Mouse (Mus musculus) neural tube, embryonic 14.5 days (tissue): ENCODE measurements around the gene Tcf7. TPM values are rescaled to one million over a fixed set of nuclear protein-coding genes. Genes with fewer than 3 reads are reported as not detected.
A peak's percentile ranks its signal among the peaks of the same experiment; 100 is the strongest.

ENCODE experiments used
- ATAC-seq: fragments of 200-750 bp; cut with Nextera tagmentation; 2 replicates; pipeline ENCODE4 v1.8.0; 2017; ENCODE audit warnings: low read depth, mild to moderate bottlenecking, moderate TSS enrichment, moderate library complexity
- H3K27ac ChIP-seq: fragments of 300-500 bp; sonication (generic); 2 replicates; pipeline ENCODE4 v1.5.1; 2014; ENCODE audit warnings: low read depth, mild to moderate bottlenecking, control low read depth, low read length, moderate library complexity, mixed read lengths
- H3K27me3 ChIP-seq: fragments of 300-500 bp; sonication (generic); 2 replicates; pipeline ENCODE4 v1.6.1; 2014; ENCODE audit warnings: low read length; ENCODE audit not compliant: control insufficient read depth, insufficient read depth
- H3K36me3 ChIP-seq: fragments of 300-500 bp; sonication (generic); 2 replicates; pipeline ENCODE4 v1.6.1; 2014; ENCODE audit warnings: low read length, mixed read lengths; ENCODE audit not compliant: control insufficient read depth, insufficient read depth
- H3K4me1 ChIP-seq: fragments of 300-500 bp; sonication (generic); 2 replicates; pipeline ENCODE4 v1.6.1; 2014; ENCODE audit warnings: low read length; ENCODE audit not compliant: control insufficient read depth, insufficient read depth
- H3K4me2 ChIP-seq: fragments of 300-500 bp; sonication (generic); 2 replicates; pipeline ENCODE4 v1.6.1; 2014; ENCODE audit warnings: mild to moderate bottlenecking, low read depth, low read length, control low read depth
- H3K4me3 ChIP-seq: fragments of 300-500 bp; sonication (generic); 2 replicates; pipeline ENCODE4 v1.5.1; 2014; ENCODE audit warnings: low read depth, low read length, control low read depth, mixed read lengths
- H3K9ac ChIP-seq: fragments of 300-500 bp; sonication (generic); replicated peaks from 2 replicates; pipeline ENCODE4 v1.6.1; 2014; ENCODE audit warnings: low read depth, mild to moderate bottlenecking, control low read depth, low read length, mixed read lengths
- H3K9me3 ChIP-seq: fragments of 300-500 bp; sonication (generic); 2 replicates; pipeline ENCODE4 v1.6.1; 2016; ENCODE audit warnings: low read length; ENCODE audit not compliant: control insufficient read depth
- WGBS: fragments of 180-500 bp; shearing (Covaris S2); extraction: QIAGEN DNeasy Blood & Tissue Kit; methylation state at CpG from one replicate; pipeline ENCODE4 v1.1.7; 2014; 5-methylcytosine and 5-hydroxymethylcytosine counted together
- polyA plus RNA-seq: library from polyadenylated mRNA; unstranded; fragments of >200 nt; fragmentation: Nextera tagmentation; extraction: Ambion mirVana; gene quantifications from 2 replicates; pipeline ENCODE4 v1.2.1, GENCODE M21; 2014

Tcf7 gene
- polyA plus RNA-seq, result 3.5 and 7.0 TPM in 2 replicates

GRCm38 (mm10) chr11:52282774-52283595 is at the start of gene Tcf7:
Gene Tcf7, minus strand, starts transcription at chr11:52283014.
- Histone ChIP-seq H3K9ac (peak within 1 kb of the TSS; percentile 44), H3K4me1 (peaks cover 11% of the 10 kb centered on the region; the same call in 1 of the 2 replicates), H3K27me3 (peaks cover 19% of the 10 kb centered on the region), H3K27ac (no peak within 1 kb of the TSS), H3K36me3 (no peaks in the 10 kb centered on the region), H3K4me2 (peak within 1 kb of the TSS; percentile 93), H3K9me3 (no peaks in the 10 kb centered on the region), H3K4me3 (peak within 1 kb of the TSS; percentile 59)
- WGBS, result under 1% methylated on average over 83 of the region's 97 CpGs
- ATAC-seq, result peak; percentile 62

DNA sequence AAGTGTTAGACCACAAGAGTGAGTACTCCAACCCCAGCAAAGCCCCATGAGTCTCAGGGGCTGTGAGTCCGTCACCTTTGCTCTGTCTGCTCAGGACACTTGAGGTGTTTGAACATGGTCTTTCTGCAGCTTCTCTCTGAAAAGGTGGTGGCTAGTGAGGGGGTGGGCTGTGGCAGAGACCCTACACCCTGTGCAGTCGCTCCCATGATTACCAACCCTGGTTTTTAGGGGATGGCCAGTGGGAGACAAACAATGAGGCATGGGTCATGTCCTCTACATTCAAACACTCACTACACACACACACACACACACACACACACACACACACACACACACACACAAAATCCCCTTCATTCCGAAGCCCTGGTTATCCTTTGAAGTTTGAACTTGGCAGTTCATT is 44.5 kb upstream of the Tcf7 start:
- WGBS, result 64% methylated on average over 3 of the region's 3 CpGs
- Histone ChIP-seq H3K36me3 (no peaks in the 10 kb centered on the region), H3K4me2 (no peak overlapping the region), H3K4me3 (no peak overlapping the region), H3K9ac (no peak overlapping the region), H3K4me1 (no peaks in the 10 kb centered on the region), H3K27ac (no peak overlapping the region), H3K27me3 (no peaks in the 10 kb centered on the region), H3K9me3 (no peaks in the 10 kb centered on the region)
- no peak for ATAC-seq

GRCm38 (mm10) chr11:52324442-52325367 is 41.9 kb upstream of the Tcf7 start:
- Histone ChIP-seq H3K4me1 (no peaks in the 10 kb centered on the region), H3K4me3 (no peak overlapping the region), H3K9me3 (no peaks in the 10 kb centered on the region), H3K27ac (no peak overlapping the region), H3K27me3 (no peaks in the 10 kb centered on the region), H3K4me2 (no peak overlapping the region), H3K36me3 (no peaks in the 10 kb centered on the region), H3K9ac (no peak overlapping the region)
- 53% methylated on average over 23 of the region's 23 CpGs for WGBS
- no peak for ATAC-seq

DNA sequence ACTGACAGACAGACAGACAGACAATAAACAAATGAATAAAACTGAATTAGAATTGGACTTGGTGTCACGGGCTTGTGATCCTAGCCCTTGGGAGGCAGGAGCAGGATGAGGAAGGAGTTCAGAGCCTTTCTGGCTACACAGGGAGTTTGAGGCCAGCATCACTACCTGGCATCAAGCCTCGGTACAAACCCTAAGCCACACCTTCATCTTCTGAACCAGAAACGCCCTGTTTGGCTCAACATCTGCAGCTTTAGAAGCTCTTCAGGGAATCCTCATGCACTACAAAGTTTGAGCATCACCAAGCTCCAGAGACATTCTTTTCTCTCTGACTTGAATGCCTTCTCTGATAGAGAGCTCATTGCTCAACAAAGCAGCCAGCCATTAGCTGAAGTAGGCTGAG is 38.7 kb upstream of the Tcf7 start:
- Histone ChIP-seq H3K4me2 (no peak overlapping the region), H3K4me1 (no peaks in the 10 kb centered on the region), H3K9me3 (no peaks in the 10 kb centered on the region), H3K27me3 (no peaks in the 10 kb centered on the region), H3K9ac (no peak overlapping the region), H3K27ac (no peak overlapping the region), H3K4me3 (no peak overlapping the region), H3K36me3 (no peaks in the 10 kb centered on the region)
- WGBS, result 70% methylated on average over 3 of the region's 3 CpGs
- no peak for ATAC-seq

DNA sequence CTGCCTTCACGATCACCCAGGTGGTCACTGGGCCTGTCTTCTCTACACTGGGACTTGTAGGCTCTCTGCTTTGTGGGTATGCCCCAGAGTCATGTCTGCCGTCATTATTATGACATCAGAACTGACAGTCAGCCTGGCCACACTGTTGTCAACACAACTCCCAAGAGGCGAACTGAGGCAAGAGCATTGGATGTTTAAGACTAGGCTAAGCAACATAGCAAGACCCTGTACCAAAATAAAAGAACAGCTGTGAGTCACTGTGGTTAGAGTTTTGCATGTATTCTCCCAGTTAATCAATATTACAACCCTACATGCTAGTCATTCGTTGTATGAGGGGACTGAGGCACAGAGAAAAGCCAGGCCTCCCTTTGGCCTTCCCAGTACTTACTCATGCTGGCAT is 37.7 kb upstream of the Tcf7 start:
- Histone ChIP-seq H3K4me3 (no peak overlapping the region), H3K9me3 (no peaks in the 10 kb centered on the region), H3K27me3 (no peaks in the 10 kb centered on the region), H3K27ac (no peak overlapping the region), H3K36me3 (no peaks in the 10 kb centered on the region), H3K4me1 (no peaks in the 10 kb centered on the region), H3K4me2 (no peak overlapping the region), H3K9ac (no peak overlapping the region)
- 86% methylated on average over 4 of the region's 4 CpGs for WGBS
- ATAC-seq, result no peak

DNA sequence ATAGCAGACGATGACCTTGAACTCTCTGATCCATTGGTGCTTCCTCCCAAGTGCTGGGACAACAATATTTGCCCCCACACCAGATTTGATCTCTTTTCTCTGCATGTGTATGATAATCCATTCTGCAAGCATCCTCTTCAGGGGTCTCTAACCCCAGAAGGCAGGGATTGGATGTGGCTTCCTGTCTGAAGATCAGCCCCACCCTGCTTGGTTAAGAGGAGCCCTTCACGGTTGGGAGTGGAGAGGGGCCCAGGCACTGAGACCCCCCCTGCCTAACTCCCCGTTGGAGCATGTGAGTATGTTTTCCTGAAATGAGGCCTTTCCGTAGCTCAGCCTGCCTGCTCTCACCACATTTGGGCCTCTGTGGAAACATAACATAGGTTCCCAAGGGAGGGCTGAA is 36.9 kb upstream of the Tcf7 start:
- Histone ChIP-seq H3K4me3 (no peak overlapping the region), H3K4me2 (no peak overlapping the region), H3K4me1 (no peaks in the 10 kb centered on the region), H3K9ac (no peak overlapping the region), H3K27ac (no peak overlapping the region), H3K9me3 (no peaks in the 10 kb centered on the region), H3K36me3 (no peaks in the 10 kb centered on the region), H3K27me3 (no peaks in the 10 kb centered on the region)
- no peak for ATAC-seq
- WGBS, result 82% methylated on average over 4 of the region's 4 CpGs

DNA sequence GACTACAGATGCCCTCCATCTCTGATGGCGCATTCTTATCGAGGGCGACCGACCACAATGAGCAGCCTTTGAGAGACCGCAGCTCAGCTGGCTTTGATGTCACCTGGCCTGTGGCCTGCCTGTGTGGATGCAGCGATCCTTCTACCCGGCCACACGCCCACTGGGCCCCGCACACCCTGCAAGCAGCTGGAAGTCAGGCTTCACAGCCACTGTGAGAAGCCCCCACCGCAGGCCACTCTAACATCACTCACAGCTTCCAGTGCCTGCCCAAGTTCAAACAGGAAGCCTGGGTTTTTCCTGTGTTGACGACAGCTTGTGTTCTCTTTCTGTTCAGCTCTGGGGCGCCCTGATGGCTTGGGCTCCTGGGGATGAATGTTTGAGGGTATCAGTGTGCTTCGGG is 35.6 kb upstream of the Tcf7 start:
- WGBS, result 79% methylated on average over 13 of the region's 13 CpGs
- no peaks in the 10 kb centered on the region for H3K36me3 ChIP-seq

DNA sequence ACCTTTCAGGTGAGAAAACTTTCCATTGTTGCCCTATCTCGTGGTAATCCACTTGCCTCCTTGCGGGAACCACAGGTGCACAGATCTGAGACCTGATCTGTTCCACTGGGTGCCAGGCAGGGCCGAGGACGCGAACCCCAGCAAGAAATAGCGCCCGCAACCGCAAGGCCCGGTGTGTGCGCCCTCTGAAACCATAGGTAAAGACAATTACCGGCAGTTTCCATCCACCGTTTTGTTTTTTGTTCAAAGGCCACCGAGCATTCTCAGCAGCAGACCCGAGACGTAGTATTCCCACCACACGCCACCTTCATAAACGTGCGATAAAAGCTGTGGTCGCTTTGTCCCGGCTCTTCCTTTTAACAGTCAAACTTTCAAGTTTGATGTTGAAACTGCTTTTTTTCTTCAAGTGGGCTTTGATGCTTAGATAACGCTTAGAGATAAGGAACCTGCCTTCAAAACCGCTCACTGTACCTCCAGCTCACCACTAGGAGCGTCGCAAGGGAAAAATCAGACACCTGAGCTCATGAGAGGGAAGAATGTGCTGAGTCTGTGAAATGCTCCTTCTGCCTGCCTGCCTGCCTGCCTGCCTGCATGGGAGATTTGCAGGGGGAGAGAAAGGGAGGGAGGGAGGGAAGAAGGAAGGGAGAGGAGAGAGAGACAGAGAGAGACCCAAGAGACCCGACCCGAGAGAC is 31.4 kb upstream of the Tcf7 start:
- Histone ChIP-seq H3K36me3 (no peaks in the 10 kb centered on the region), H3K4me1 (no peaks in the 10 kb centered on the region), H3K27me3 (no peaks in the 10 kb centered on the region), H3K4me3 (no peak overlapping the region), H3K9ac (no peak overlapping the region), H3K27ac (no peak overlapping the region), H3K9me3 (no peaks in the 10 kb centered on the region), H3K4me2 (no peak overlapping the region)
- 23% methylated on average over 26 of the region's 26 CpGs for WGBS
- no peak for ATAC-seq

More for the DNA sequence above, 35.6 kb upstream of the Tcf7 start:
- no peak overlapping the region for H3K4me2 ChIP-seq
- no peak overlapping the region for H3K9ac ChIP-seq
- no peaks in the 10 kb centered on the region for H3K4me1 ChIP-seq
- no peak overlapping the region for H3K27ac ChIP-seq
- no peak overlapping the region for H3K4me3 ChIP-seq
- no peaks in the 10 kb centered on the region for H3K9me3 ChIP-seq
- no peaks in the 10 kb centered on the region for H3K27me3 ChIP-seq
- no peak for ATAC-seq
